Mouse (Mus musculus) neural tube, embryonic 11.5 days (tissue): ENCODE data around the gene Prr14. TPM values are rescaled to one million over a fixed set of nuclear protein-coding genes. Genes with fewer than 3 reads are reported as not detected.
"Not testable (repeated sequence)": the region's sequence is repeated elsewhere in the genome, so short reads cannot be mapped to it uniquely, and the experiment has no call there.

ENCODE experiments used
- ATAC-seq: fragments of 200-750 bp; cut with Nextera tagmentation; 2 replicates; pipeline ENCODE4 v1.8.0; 2017; ENCODE audit warnings: moderate number of reproducible peaks, mild to moderate bottlenecking, moderate TSS enrichment, moderate library complexity; ENCODE audit not compliant: insufficient read depth, low FRiP score, low TSS enrichment
- DNase-seq: peaks from one replicate; pipeline ENCODE4 v3.0.0-alpha.2; 2015; ENCODE audit warnings: low spot score
- H3K27ac ChIP-seq: fragments of 300-500 bp; sonication (generic); 2 replicates; pipeline ENCODE4 v1.5.1; 2014; ENCODE audit warnings: low read depth, mild to moderate bottlenecking, low read length
- H3K27me3 ChIP-seq: fragments of 300-500 bp; sonication (generic); 2 replicates; pipeline ENCODE4 v1.6.1; 2014; ENCODE audit warnings: mild to moderate bottlenecking, low read length, mixed read lengths; ENCODE audit not compliant: control insufficient read depth, insufficient read depth
- H3K36me3 ChIP-seq: fragments of 300-500 bp; sonication (generic); 2 replicates; pipeline ENCODE4 v1.6.1; 2014; ENCODE audit warnings: mild to moderate bottlenecking, low read length, moderate library complexity, mixed read lengths; ENCODE audit not compliant: control insufficient read depth, insufficient read depth
- H3K4me1 ChIP-seq: fragments of 300-500 bp; sonication (generic); 2 replicates; pipeline ENCODE4 v1.6.1; 2014; ENCODE audit warnings: low read length, mixed read lengths; ENCODE audit not compliant: control insufficient read depth, insufficient read depth
- H3K4me2 ChIP-seq: fragments of 300-500 bp; sonication (generic); 2 replicates; pipeline ENCODE4 v1.6.1; 2014; ENCODE audit warnings: low read depth, mild to moderate bottlenecking, moderate library complexity
- H3K4me3 ChIP-seq: fragments of 300-500 bp; sonication (generic); 2 replicates; pipeline ENCODE4 v1.5.1; 2014; ENCODE audit warnings: low read depth, low read length
- H3K9ac ChIP-seq: fragments of 300-500 bp; sonication (generic); 2 replicates; pipeline ENCODE4 v1.6.1; 2014; ENCODE audit warnings: mild to moderate bottlenecking, low read length
- H3K9me3 ChIP-seq: fragments of 300-500 bp; sonication (generic); 2 replicates; pipeline ENCODE4 v1.6.1; 2016; ENCODE audit warnings: low read length; ENCODE audit not compliant: control insufficient read depth
- WGBS: fragments of 180-500 bp; shearing (Covaris S2); extraction: QIAGEN DNeasy Blood & Tissue Kit; methylation state at CpG from one replicate; pipeline ENCODE4 v1.1.7; 2014; 5-methylcytosine and 5-hydroxymethylcytosine counted together
- polyA plus RNA-seq: library from polyadenylated mRNA; unstranded; fragments of >200 nt; fragmentation: Nextera tagmentation; extraction: Ambion mirVana; gene quantifications from 2 replicates; pipeline ENCODE4 v1.2.1, GENCODE M21; 2014

The Prr14 gene
- polyA plus RNA-seq, 1 experiment from 2014 or later: 71.8 TPM

DNA sequence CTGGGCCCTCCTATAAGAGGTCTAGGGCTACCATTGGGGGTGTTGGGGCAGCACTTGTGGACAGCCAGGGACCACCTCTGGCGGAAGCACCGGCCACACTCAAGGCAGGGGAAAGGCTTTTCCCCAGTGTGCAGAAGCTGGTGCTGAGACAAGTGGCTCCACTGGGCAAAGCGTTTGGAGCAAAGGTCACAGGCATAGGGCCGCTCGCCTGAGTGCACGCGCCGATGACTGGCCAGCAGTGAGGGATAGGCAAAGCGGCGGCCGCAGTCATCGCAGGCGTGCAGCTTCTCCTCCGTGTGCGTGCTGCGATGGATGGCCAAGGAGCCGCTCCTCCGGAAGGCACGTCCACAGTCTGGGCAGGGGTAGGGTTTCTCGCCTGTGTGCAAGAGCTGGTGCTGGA, 15.4 kb upstream of the Prr14 start:
- Histone ChIP-seq H3K36me3 (peaks cover 15% of the 10 kb centered on the region), H3K4me2 (no peak overlapping the region), H3K4me3 (no peak overlapping the region), H3K27ac (no peak overlapping the region), H3K27me3 (no peaks in the 10 kb centered on the region), H3K4me1 (peaks cover 4% of the 10 kb centered on the region; the same call in 1 of the 2 replicates), H3K9ac (no peak overlapping the region), H3K9me3 (no peaks in the 10 kb centered on the region)
- no peak for DNase-seq
- no peak for ATAC-seq
- 83% methylated on average over 20 of the region's 20 CpGs for WGBS

GRCm38 (mm10) chr7:127448521-127449300, 10.7 kb upstream of the Prr14 start, which contains the start of gene Zfp689:
TSS of gene Zfp689 (minus strand) at chr7:127449158.
- peak within 1 kb of the TSS; percentile 91 for H3K4me2 ChIP-seq
- H3K36me3 ChIP-seq: peaks cover 8% of the 10 kb centered on the region
- peak within 1 kb of the TSS; percentile 63 for H3K4me3 ChIP-seq
- ATAC-seq (peak; percentile 87), DNase-seq (peak; percentile 93)
- under 1% methylated on average over 54 of the region's 54 CpGs for WGBS
- peak within 1 kb of the TSS; percentile 93 for H3K9ac ChIP-seq
- H3K27me3 ChIP-seq: no peaks in the 10 kb centered on the region
- peak within 1 kb of the TSS; percentile 94 for H3K27ac ChIP-seq
- H3K9me3 ChIP-seq: no peaks in the 10 kb centered on the region
- H3K4me1 ChIP-seq: peaks cover 12% of the 10 kb centered on the region

DNA sequence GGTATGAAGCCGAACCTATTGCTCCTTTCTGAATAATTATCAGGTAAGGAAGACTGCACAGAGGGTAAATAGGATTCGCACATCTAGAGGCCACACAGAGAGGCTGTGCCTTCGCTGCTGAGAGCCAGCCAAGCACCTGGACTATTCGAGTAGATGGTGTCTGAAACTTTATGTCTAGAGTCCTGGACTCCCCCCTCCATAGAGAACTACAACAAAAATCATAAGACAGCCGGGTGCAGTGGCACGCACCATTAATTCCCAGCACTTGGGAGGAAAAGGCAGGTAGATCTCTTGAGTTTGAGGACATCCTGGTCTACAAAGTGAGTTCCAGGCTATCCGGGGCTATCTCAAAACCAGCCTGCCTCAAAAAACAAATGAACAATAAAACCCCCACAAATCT, 9.4 kb upstream of the Prr14 start:
- Histone ChIP-seq H3K9me3 (no peaks in the 10 kb centered on the region), H3K4me1 (peaks cover 12% of the 10 kb centered on the region), H3K9ac (peak overlapping the region; percentile 93), H3K27me3 (no peaks in the 10 kb centered on the region), H3K27ac (no peak overlapping the region), H3K36me3 (peaks cover 4% of the 10 kb centered on the region), H3K4me2 (peak overlapping the region; percentile 91), H3K4me3 (peak overlapping the region; percentile 63)
- no peak for DNase-seq
- 84% methylated on average over 7 of the region's 7 CpGs for WGBS
- ATAC-seq: no peak

DNA sequence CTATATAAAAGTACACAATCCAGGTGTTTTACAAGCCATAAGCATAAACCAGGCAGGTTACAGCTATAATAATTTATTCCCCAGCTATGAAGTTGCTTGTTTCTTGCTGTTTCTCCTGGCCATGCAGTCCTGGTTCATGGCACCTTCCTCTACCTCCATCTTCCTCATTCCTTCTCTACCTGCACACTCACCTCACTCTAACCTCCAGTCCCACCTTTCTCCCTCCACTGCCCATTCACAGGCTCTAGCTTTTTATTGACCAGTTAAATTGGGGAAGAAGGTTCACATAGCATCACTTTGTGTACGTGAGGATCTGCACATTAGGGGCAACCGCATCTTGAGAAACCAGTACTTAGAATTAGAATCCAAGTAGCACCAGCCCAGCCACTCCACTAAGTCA, 6.4 kb upstream of the Prr14 start:
- DNase-seq (no peak), ATAC-seq (no peak)
- H3K27me3 ChIP-seq: no peaks in the 10 kb centered on the region
- H3K4me1 ChIP-seq: peaks cover 8% of the 10 kb centered on the region
- WGBS: 97% methylated on average over 2 of the region's 2 CpGs
- H3K9ac ChIP-seq: no peak overlapping the region
- H3K4me3 ChIP-seq: no peak overlapping the region
- H3K27ac ChIP-seq: no peak overlapping the region
- peaks cover 16% of the 10 kb centered on the region for H3K36me3 ChIP-seq
- peaks cover 5% of the 10 kb centered on the region for H3K9me3 ChIP-seq
- H3K4me2 ChIP-seq: no peak overlapping the region

GRCm38 (mm10) chr7:127454905-127455304, 4.5 kb upstream of the Prr14 start:
- Histone ChIP-seq H3K9me3 (peaks cover 5% of the 10 kb centered on the region), H3K36me3 (peaks cover 19% of the 10 kb centered on the region), H3K4me1 (peaks cover 5% of the 10 kb centered on the region), H3K4me3 (no peak overlapping the region), H3K27ac (no peak overlapping the region), H3K9ac (no peak overlapping the region), H3K4me2 (no peak overlapping the region), H3K27me3 (no peaks in the 10 kb centered on the region)
- WGBS: 94% methylated on average over 7 of the region's 7 CpGs
- DNase-seq (peak; percentile 9), ATAC-seq (no peak)

DNA sequence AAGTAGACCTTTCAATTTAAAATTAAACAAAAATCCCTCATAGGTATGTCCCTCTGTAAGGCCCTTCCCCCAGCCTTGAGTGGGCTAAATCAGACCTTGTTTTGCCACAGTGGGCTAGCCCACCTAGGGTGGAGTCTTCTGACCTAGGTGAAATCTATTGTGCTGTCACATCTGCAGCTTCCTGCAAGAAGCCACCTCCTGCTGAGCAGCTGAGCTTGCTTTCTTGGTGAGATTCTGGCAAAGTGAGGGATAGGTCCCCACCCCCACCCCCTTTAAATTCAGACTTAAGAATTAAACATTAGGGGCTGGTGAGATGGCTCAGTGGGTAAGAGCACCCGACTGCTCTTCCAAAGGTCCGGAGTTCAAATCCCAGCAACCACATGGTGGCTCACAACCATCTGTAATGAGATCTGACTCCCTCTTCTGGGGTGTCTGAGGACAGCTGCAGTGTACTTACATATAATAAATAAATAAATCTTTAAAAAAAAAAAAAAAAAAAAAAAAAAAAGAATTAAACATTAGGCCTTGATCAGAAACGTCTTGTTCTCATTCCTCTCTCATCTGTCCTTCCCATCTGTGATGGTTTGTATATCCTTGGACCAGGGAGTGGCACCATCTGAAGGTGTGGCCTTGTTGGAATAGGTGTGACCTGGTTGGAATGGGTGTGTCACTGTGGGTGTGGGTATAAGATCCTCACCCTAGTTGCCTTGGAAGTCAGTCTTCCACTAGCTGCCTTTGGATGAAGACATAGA, 864 bp upstream of the Prr14 start:
- not testable (repeated sequence) for H3K27me3 ChIP-seq, H3K9me3 ChIP-seq, H3K4me1 ChIP-seq, H3K27ac ChIP-seq, H3K4me2 ChIP-seq, ATAC-seq, DNase-seq, H3K4me3 ChIP-seq, H3K9ac ChIP-seq
- peaks cover 19% of the 10 kb centered on the region for H3K36me3 ChIP-seq
- WGBS: 87% methylated on average over 3 of the region's 3 CpGs

GRCm38 (mm10) chr7:127465191-127465590, 5.8 kb downstream of the Prr14 start:
- no peak for ATAC-seq
- no peaks in the 10 kb centered on the region; the same call in 1 of the 2 replicates for H3K4me1 ChIP-seq
- DNase-seq: no peak
- H3K4me2 ChIP-seq: no peak overlapping the region
- H3K9me3 ChIP-seq: no peaks in the 10 kb centered on the region
- H3K27me3 ChIP-seq: no peaks in the 10 kb centered on the region
- 92% methylated on average over 3 of the region's 3 CpGs for WGBS
- no peak overlapping the region for H3K27ac ChIP-seq
- no peak overlapping the region for H3K9ac ChIP-seq
- H3K4me3 ChIP-seq: no peak overlapping the region
- peaks cover 5% of the 10 kb centered on the region for H3K36me3 ChIP-seq

- not testable (repeated sequence) for DNase-seq, H3K36me3 ChIP-seq, H3K9me3 ChIP-seq, ATAC-seq, H3K4me1 ChIP-seq, H3K27ac ChIP-seq, H3K9ac ChIP-seq, H3K4me3 ChIP-seq, H3K4me2 ChIP-seq, H3K27me3 ChIP-seq
- 97% methylated on average over 2 of the region's 2 CpGs for WGBS
Observed at GRCm38 (mm10) chr7:127465670-127466069, 6.3 kb downstream of the Prr14 start.
